Mouse (Mus musculus) embryo, embryonic 9.5 days (tissue): ENCODE data around the gene Tspan32.

Experiments used
- DNase-seq: peaks from one replicate; pipeline ENCODE4 v3.0.0-alpha.2; 2017; ENCODE audit errors: extremely low spot score

Gene Tspan32

GRCm38 (mm10) chr7:143054612-143054965, 49.7 kb downstream of the Tspan32 start:
- DNase-seq, result no peak

- DNase-seq, result no peak
Observed at GRCm38 (mm10) chr7:143055001-143055400, 50.2 kb downstream of the Tspan32 start.

- DNase-seq, result no peak
Observed at GRCm38 (mm10) chr7:143055499-143056186, 50.8 kb downstream of the Tspan32 start.

GRCm38 (mm10) chr7:143057023-143057422, 52.2 kb downstream of the Tspan32 start:
- no peak for DNase-seq

- no peak for DNase-seq
Observed at GRCm38 (mm10) chr7:143057667-143058220, 52.9 kb downstream of the Tspan32 start.

GRCm38 (mm10) chr7:143058221-143058697, 53.4 kb downstream of the Tspan32 start:
- no peak for DNase-seq

GRCm38 (mm10) chr7:143059202-143059870, 54.5 kb downstream of the Tspan32 start:
- no peak for DNase-seq

GRCm38 (mm10) chr7:143062704-143063103, 57.9 kb downstream of the Tspan32 start:
- no peak for DNase-seq

- no peak for DNase-seq
Observed at GRCm38 (mm10) chr7:143064226-143064625, 59.4 kb downstream of the Tspan32 start.

GRCm38 (mm10) chr7:143065692-143066091, 60.8 kb downstream of the Tspan32 start:
- no peak for DNase-seq

- no peak for DNase-seq
Observed at GRCm38 (mm10) chr7:143067469-143067868, 62.6 kb downstream of the Tspan32 start.

- DNase-seq, result no peak
Observed at GRCm38 (mm10) chr7:143067897-143068296, 63.1 kb downstream of the Tspan32 start.

GRCm38 (mm10) chr7:143068316-143068881, 63.6 kb downstream of the Tspan32 start:
- DNase-seq, result peak; percentile 40

- peak; percentile 98 for DNase-seq
Observed at GRCm38 (mm10) chr7:143068882-143069591, 64.2 kb downstream of the Tspan32 start, which contains the start of gene Tssc4. Gene Tssc4 (plus strand): TSS chr7:143069249.
